Mouse (Mus musculus): ENCODE data around the gene Armh1. TPM values are rescaled to one million over a fixed set of nuclear protein-coding genes. Genes with fewer than 3 reads are reported as not detected.

Armh1 gene
- total and polyA plus RNA-seq, 3 experiments: 0.43 TPM; not detected in 2

- Histone ChIP-seq H3K27ac (peak overlapping the region; percentile 83), H3K27me3 (ENCODE audit: control insufficient read depth, insufficient read depth, low read length) (no peaks in the 10 kb centered on the region), H3K36me3 (ENCODE audit: control insufficient read depth, insufficient read depth, low read length) (no peaks in the 10 kb centered on the region), H3K4me3 (no peak overlapping the region), H3K79me2 (replicated peaks; ENCODE audit: control insufficient read depth, insufficient read depth, low read length) (no peaks in the 10 kb centered on the region), H3K4me1 (ENCODE audit: control insufficient read depth, insufficient read depth, low read length) (peaks cover 12% of the 10 kb centered on the region), H3K9ac (ENCODE audit: low read depth, low read length) (no peak overlapping the region)
- TF ChIP-seq EP300 (IDR thresholded peaks at IDR 0.05; ENCODE audit: insufficient read depth, low read depth, low read length) (no peak), POLR2A (IDR thresholded peaks at IDR 0.05; ENCODE audit: insufficient read depth, low read depth, low read length) (no peak), CTCF (IDR thresholded peaks at IDR 0.05) (no peak)
- intact Hi-C loops (cut with DNase I): no loop called here
- no peak for DNase-seq
- WGBS: 42% methylated on average over 12 of the region's 12 CpGs
Observed at GRCm38 (mm10) chr4:117253218-117254016, 1.5 kb upstream of the Armh1 start.

GRCm38 (mm10) chr4:117252755-117253154, 830 bp upstream of the Armh1 start:
- no peak overlapping the region for H3K9ac ChIP-seq (ENCODE audit: low read depth, low read length)
- WGBS: 76% methylated on average over 5 of the region's 5 CpGs
- intact Hi-C loops (cut with DNase I): no loop called here
- no peak overlapping the region for H3K4me3 ChIP-seq
- no peaks in the 10 kb centered on the region for H3K79me2 ChIP-seq (replicated peaks; ENCODE audit: control insufficient read depth, insufficient read depth, low read length)
- H3K36me3 ChIP-seq (ENCODE audit: control insufficient read depth, insufficient read depth, low read length): no peaks in the 10 kb centered on the region
- no peaks in the 10 kb centered on the region for H3K27me3 ChIP-seq (ENCODE audit: control insufficient read depth, insufficient read depth, low read length)
- peak overlapping the region; percentile 83 for H3K27ac ChIP-seq
- no peak for TF ChIP-seq CTCF (IDR thresholded peaks at IDR 0.05)
- no peak for DNase-seq
- H3K4me1 ChIP-seq (ENCODE audit: control insufficient read depth, insufficient read depth, low read length): peaks cover 12% of the 10 kb centered on the region

DNA sequence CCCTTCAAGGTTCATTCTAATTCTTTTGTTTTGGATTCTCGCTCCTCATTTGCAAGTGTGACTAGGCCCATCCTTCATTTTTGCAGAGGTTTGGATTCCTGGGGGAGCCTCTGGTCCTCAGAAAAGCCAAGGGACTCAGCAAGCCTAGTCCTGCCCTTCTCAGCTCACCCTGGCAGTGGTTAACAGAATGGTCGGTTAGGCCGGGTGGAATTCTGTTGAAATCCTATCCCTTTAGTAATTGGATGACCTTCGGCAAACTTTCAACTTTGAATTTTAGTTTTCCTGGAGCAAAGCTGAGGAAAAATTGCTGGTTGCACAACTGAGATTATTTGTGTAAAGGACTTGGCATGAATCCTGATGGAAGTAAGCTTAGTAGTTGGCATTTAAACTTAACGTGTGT, 426 bp upstream of the Armh1 start:
- H3K4me1 ChIP-seq (ENCODE audit: control insufficient read depth, insufficient read depth, low read length): peaks cover 12% of the 10 kb centered on the region
- H3K27ac ChIP-seq: peak overlapping the region; percentile 83
- no peaks in the 10 kb centered on the region for H3K27me3 ChIP-seq (ENCODE audit: control insufficient read depth, insufficient read depth, low read length)
- no peaks in the 10 kb centered on the region for H3K36me3 ChIP-seq (ENCODE audit: control insufficient read depth, insufficient read depth, low read length)
- no peaks in the 10 kb centered on the region for H3K79me2 ChIP-seq (replicated peaks; ENCODE audit: control insufficient read depth, insufficient read depth, low read length)
- intact Hi-C loops (cut with DNase I): no loop called here
- peak overlapping the region; percentile 75 for H3K9ac ChIP-seq (ENCODE audit: low read depth, low read length)
- no peak for TF ChIP-seq POLR2A (IDR thresholded peaks at IDR 0.05; ENCODE audit: insufficient read depth, low read depth, low read length)
- TF ChIP-seq CTCF (IDR thresholded peaks at IDR 0.05): no peak
- TF ChIP-seq EP300 (IDR thresholded peaks at IDR 0.05; ENCODE audit: insufficient read depth, low read depth, low read length): no peak
- peak overlapping the region; percentile 94 for H3K4me3 ChIP-seq
- peak in 1 of 2 experiments; percentile 42 for DNase-seq
- WGBS: 28% methylated on average over 5 of the region's 5 CpGs

DNA sequence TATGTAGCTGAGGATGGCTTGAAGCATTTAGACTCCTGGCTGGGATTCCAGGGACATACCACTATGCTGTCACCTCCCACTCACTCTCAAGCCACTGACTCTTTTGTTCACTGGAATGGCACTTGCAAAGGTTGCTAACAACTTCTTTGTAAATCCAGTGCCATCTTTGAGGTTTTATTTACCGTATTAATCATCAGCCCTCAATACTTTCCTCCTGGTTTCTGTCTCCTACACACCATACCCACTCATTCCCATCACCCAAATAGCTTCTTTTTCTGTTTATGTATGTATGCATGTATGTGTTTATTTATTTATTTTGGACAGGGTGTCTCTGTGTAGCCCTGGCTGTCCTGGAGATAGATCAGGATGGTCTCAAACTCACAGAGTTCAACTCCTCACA, 943 bp downstream of the Armh1 start:
- DNase-seq: no peak
- Histone ChIP-seq H3K36me3 (ENCODE audit: control insufficient read depth, insufficient read depth, low read length) (no peaks in the 10 kb centered on the region), H3K79me2 (replicated peaks; ENCODE audit: control insufficient read depth, insufficient read depth, low read length) (no peaks in the 10 kb centered on the region), H3K27me3 (ENCODE audit: control insufficient read depth, insufficient read depth, low read length) (no peaks in the 10 kb centered on the region), H3K9ac (ENCODE audit: low read depth, low read length) (no peak overlapping the region), H3K4me1 (ENCODE audit: control insufficient read depth, insufficient read depth, low read length) (peaks cover 12% of the 10 kb centered on the region), H3K27ac (no peak overlapping the region), H3K4me3 (no peak overlapping the region)
- 75% methylated on average over 1 of the region's 1 CpGs for WGBS
- TF ChIP-seq CTCF (IDR thresholded peaks at IDR 0.05) (no peak), POLR2A (IDR thresholded peaks at IDR 0.05; ENCODE audit: insufficient read depth, low read depth, low read length) (no peak), EP300 (IDR thresholded peaks at IDR 0.05; ENCODE audit: insufficient read depth, low read depth, low read length) (no peak)
- intact Hi-C loops (cut with DNase I): no loop called here

- Histone ChIP-seq H3K36me3 (ENCODE audit: control insufficient read depth, insufficient read depth, low read length) (no peaks in the 10 kb centered on the region), H3K79me2 (replicated peaks; ENCODE audit: control insufficient read depth, insufficient read depth, low read length) (no peaks in the 10 kb centered on the region), H3K9ac (ENCODE audit: low read depth, low read length) (no peak overlapping the region), H3K27ac (no peak overlapping the region), H3K4me3 (no peak overlapping the region), H3K4me1 (ENCODE audit: control insufficient read depth, insufficient read depth, low read length) (peaks cover 1% of the 10 kb centered on the region; the same call in 1 of the 2 replicates), H3K27me3 (ENCODE audit: control insufficient read depth, insufficient read depth, low read length) (no peaks in the 10 kb centered on the region)
- no peak for TF ChIP-seq CTCF (IDR thresholded peaks at IDR 0.05)
- TF ChIP-seq EP300 (IDR thresholded peaks at IDR 0.05; ENCODE audit: insufficient read depth, low read depth, low read length): no peak
- TF ChIP-seq POLR2A (IDR thresholded peaks at IDR 0.05; ENCODE audit: insufficient read depth, low read depth, low read length): no peak
- 36% methylated on average over 6 of the region's 6 CpGs for WGBS
- intact Hi-C loops (cut with DNase I): no loop called here
- peak in 1 of 2 experiments; percentile 22 for DNase-seq
Observed at GRCm38 (mm10) chr4:117240867-117241266, 11.1 kb downstream of the Armh1 start.

DNA sequence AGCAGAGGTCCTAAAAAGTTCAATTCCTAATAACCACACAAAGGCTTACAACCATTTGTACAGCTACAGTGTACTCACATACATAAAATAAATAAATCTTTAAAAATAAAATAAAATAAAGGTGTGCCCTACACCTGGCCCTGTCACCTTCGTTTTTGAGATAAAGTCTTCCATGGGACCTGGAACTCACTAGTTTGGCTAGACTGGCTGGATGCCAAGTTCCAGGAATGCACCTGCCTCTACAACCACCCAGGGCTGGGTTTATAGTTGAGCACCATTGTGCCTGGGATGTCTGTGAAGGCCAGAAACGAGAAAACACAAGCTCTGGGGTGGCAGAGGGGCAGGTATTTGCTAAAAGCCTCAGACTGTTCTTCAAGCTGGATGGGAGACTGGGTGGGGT, 12.8 kb downstream of the Armh1 start:
- no peak for TF ChIP-seq CTCF (IDR thresholded peaks at IDR 0.05)
- no peak for TF ChIP-seq POLR2A (IDR thresholded peaks at IDR 0.05; ENCODE audit: insufficient read depth, low read depth, low read length)
- no peak for TF ChIP-seq EP300 (IDR thresholded peaks at IDR 0.05; ENCODE audit: insufficient read depth, low read depth, low read length)
- intact Hi-C loops (cut with DNase I): no loop called here
- no peaks in the 10 kb centered on the region for H3K79me2 ChIP-seq (replicated peaks; ENCODE audit: control insufficient read depth, insufficient read depth, low read length)
- DNase-seq: no peak
- no peak overlapping the region for H3K4me3 ChIP-seq
- WGBS: 53% methylated on average over 2 of the region's 2 CpGs
- H3K36me3 ChIP-seq (ENCODE audit: control insufficient read depth, insufficient read depth, low read length): no peaks in the 10 kb centered on the region
- H3K9ac ChIP-seq (ENCODE audit: low read depth, low read length): no peak overlapping the region
- no peaks in the 10 kb centered on the region for H3K27me3 ChIP-seq (ENCODE audit: control insufficient read depth, insufficient read depth, low read length)
- no peak overlapping the region for H3K27ac ChIP-seq
- peaks cover 1% of the 10 kb centered on the region; the same call in 1 of the 2 replicates for H3K4me1 ChIP-seq (ENCODE audit: control insufficient read depth, insufficient read depth, low read length)
